Mouse (Mus musculus) hindbrain, embryonic 12.5 days (tissue): ENCODE results near the gene Phkg1. TPM values are rescaled to one million over a fixed set of nuclear protein-coding genes. Genes with fewer than 3 reads are reported as not detected.
"Not testable (repeated sequence)": the region's sequence is repeated elsewhere in the genome, so short reads cannot be mapped to it uniquely, and the experiment has no call there.

Experiments used
- ATAC-seq: fragments of 200-750 bp; cut with Nextera tagmentation; 2 replicates; pipeline ENCODE4 v1.8.0; 2017; ENCODE audit warnings: moderate TSS enrichment; ENCODE audit not compliant: low FRiP score
- H3K27ac ChIP-seq: fragments of 300-500 bp; sonication (generic); 2 replicates; pipeline ENCODE4 v1.5.1; 2016; ENCODE audit warnings: mild to moderate bottlenecking
- H3K27me3 ChIP-seq: fragments of 300-500 bp; sonication (generic); 2 replicates; pipeline ENCODE4 v1.6.1; 2016; ENCODE audit warnings: mild to moderate bottlenecking
- H3K36me3 ChIP-seq: fragments of 300-500 bp; sonication (generic); 2 replicates; pipeline ENCODE4 v1.6.1; 2016; ENCODE audit warnings: mild to moderate bottlenecking
- H3K4me1 ChIP-seq: fragments of 300-500 bp; sonication (generic); 2 replicates; pipeline ENCODE4 v1.6.1; 2016
- H3K4me2 ChIP-seq: fragments of 300-500 bp; sonication (generic); replicated peaks from 2 replicates; pipeline ENCODE4 v1.6.1; 2016; ENCODE audit warnings: mild to moderate bottlenecking
- H3K4me3 ChIP-seq: fragments of 300-500 bp; sonication (generic); 2 replicates; pipeline ENCODE4 v1.5.1; 2016; ENCODE audit warnings: mild to moderate bottlenecking
- H3K9ac ChIP-seq: fragments of 300-500 bp; sonication (generic); 2 replicates; pipeline ENCODE4 v1.6.1; 2016; ENCODE audit warnings: mild to moderate bottlenecking, moderate library complexity
- H3K9me3 ChIP-seq: fragments of 300-500 bp; sonication (generic); replicated peaks from 2 replicates; pipeline ENCODE4 v1.6.1; 2016; ENCODE audit warnings: mild to moderate bottlenecking
- WGBS: fragments of 180-500 bp; shearing (Covaris S2); methylation state at CpG from one replicate; pipeline ENCODE4 v1.1.7; 2016; 5-methylcytosine and 5-hydroxymethylcytosine counted together
- polyA plus RNA-seq: library from polyadenylated mRNA; unstranded; fragments of >200 nt; fragmentation: Nextera tagmentation; extraction: Ambion mirVana; gene quantifications from 2 replicates; pipeline ENCODE4 v1.2.1, GENCODE M21; 2016

Phkg1 gene
- polyA plus RNA-seq = 0.34 and 0.46 TPM in 2 replicates

DNA sequence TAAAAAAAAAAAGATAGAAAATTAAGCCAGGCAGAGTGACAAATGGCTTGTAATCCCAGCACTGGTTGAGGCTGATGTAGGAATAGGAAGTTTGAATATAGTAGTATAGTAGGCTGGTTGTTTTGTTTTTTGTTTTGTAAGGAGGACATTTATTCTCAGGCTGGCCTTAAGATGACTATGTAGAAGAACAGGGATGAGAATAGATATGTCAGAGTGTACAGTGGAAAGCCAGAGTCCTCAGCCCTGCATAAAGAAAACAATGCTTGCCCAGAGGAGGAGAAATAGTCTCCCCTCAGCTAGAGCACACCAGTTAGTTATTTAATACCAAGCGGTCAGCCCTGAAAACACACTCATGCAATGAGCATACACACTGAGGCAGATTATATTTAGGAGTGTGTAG is at the start of gene Phkg1:
TSS of gene Phkg1 (minus strand) at position 101 of the 400 bp plus-strand sequence.
- H3K27me3 ChIP-seq = no peaks in the 10 kb centered on the region
- 100% methylated on average over 1 of the region's 1 CpGs for WGBS

DNA sequence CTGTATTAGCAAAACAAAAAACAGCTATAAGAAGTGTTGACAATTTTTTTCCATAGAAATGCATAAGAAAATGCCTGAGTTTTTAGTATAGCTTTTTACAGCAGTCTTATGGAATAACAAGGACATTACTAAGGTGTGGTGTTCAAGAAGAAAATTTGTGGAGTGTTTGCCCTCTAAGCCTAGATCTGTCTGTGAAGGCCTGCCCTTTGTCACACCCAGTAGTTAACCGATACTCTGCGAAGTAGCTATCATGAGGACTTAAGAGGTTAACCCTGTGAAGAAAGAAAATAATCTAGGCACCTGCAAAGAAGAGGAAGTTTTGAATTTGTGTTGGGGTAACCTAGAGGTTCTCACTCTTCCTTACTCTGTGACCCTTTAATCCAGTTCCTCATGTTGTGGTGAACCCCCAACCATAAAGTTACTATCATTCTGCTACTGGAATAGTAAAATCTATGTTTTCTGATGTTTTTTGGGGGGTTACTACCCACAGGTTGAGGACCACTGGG is 49.2 kb upstream of the Phkg1 start:
- ATAC-seq = no peak
- peaks cover 6% of the 10 kb centered on the region; the same call in 1 of the 2 replicates for H3K4me1 ChIP-seq
- WGBS = 97% methylated on average over 2 of the region's 2 CpGs

More for the DNA sequence above, at the start of gene Phkg1:
- peaks cover 6% of the 10 kb centered on the region; the same call in 1 of the 2 replicates for H3K4me1 ChIP-seq
- no peaks in the 10 kb centered on the region for H3K9me3 ChIP-seq
- no peak within 1 kb of the TSS for H3K4me3 ChIP-seq
- ATAC-seq = no peak
- H3K9ac ChIP-seq = no peak within 1 kb of the TSS
- no peak within 1 kb of the TSS for H3K27ac ChIP-seq
- H3K36me3 ChIP-seq = peaks cover 14% of the 10 kb centered on the region; the same call in 1 of the 2 replicates
- no peak within 1 kb of the TSS for H3K4me2 ChIP-seq

DNA sequence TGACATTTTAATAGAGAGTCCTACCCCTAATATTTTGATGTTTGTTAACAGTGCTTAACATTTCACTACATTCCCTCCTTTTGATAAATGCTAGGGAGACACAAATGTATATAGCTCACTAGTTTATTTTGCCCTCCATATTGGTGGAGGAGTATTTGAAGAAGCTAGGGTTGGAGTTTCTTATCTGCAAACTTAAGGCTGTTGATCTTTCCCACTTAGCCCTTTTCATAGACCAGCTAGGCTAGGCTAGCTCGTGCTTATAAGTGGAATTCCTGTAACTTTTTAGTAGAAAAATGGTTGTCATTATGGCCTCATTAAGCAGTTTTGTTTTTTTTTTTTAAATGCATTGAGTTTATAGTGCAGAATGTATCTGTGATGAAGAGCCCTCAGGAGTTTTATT is 45.1 kb upstream of the Phkg1 start:
- no peak overlapping the region for H3K9ac ChIP-seq
- ATAC-seq = no peak
- no peaks in the 10 kb centered on the region for H3K9me3 ChIP-seq
- no peak overlapping the region for H3K27ac ChIP-seq
- H3K36me3 ChIP-seq = peaks cover 8% of the 10 kb centered on the region; the same call in 1 of the 2 replicates
- H3K4me3 ChIP-seq = no peak overlapping the region
- peaks cover 6% of the 10 kb centered on the region; the same call in 1 of the 2 replicates for H3K4me1 ChIP-seq
- H3K27me3 ChIP-seq = no peaks in the 10 kb centered on the region
- H3K4me2 ChIP-seq = no peak overlapping the region
- 92% methylated on average over 1 of the region's 1 CpGs for WGBS

More for the DNA sequence above, 49.2 kb upstream of the Phkg1 start:
- H3K4me2 ChIP-seq = no peak overlapping the region
- H3K9me3 ChIP-seq = no peaks in the 10 kb centered on the region
- no peak overlapping the region for H3K27ac ChIP-seq
- H3K36me3 ChIP-seq = peaks cover 8% of the 10 kb centered on the region; the same call in 1 of the 2 replicates
- H3K27me3 ChIP-seq = no peaks in the 10 kb centered on the region
- H3K9ac ChIP-seq = no peak overlapping the region
- no peak overlapping the region for H3K4me3 ChIP-seq

DNA sequence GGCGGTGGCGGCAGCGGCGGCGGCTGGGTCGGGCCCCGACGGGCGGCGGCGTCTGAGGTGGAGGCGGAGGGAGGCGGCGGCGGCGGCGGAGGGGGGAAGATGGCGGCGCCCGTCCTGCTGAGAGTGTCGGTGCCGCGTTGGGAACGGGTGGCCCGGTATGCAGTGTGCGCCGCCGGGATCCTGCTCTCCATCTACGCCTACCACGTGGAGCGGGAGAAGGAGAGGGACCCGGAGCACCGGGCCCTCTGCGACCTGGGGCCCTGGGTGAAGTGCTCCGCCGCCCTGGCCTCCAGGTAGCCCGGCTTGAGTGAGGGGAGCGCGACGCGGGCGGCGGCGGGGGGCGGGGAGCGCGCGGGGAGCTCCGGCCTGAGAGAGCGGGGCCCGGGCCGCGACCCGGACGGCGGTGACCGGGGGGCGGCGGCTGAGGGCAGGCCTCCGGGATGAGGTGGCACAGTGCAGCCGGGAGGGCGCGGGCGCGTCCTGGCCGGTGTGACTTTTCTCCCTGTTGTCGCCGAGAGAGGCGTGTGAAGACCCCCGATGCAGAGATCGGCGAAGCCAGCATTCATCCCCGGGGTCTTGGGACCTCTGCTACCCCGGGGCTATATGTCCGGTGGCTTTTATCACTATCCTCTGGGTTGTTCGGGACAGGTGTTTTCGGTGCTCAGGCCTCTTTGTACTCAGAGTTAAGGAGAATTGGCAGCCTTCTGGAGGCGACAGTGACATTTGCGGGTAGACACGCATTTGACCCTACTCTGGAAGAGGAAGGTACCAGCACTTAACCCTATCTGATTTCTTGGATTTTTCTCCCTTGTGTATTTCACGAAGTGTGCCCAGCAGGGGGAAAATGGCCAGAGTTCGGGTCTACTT is 44.0 kb upstream of the Phkg1 start:
- Histone ChIP-seq H3K4me3 (peak overlapping the region; percentile 90), H3K27ac (peak overlapping the region; percentile 79), H3K4me2 (peak overlapping the region; percentile 74), H3K9ac (peak overlapping the region; percentile 90)
- H3K4me1 ChIP-seq, H3K36me3 ChIP-seq, H3K9me3 ChIP-seq, H3K27me3 ChIP-seq: not testable (repeated sequence)
- ATAC-seq = peak; percentile 68
- under 1% methylated on average over 49 of the region's 82 CpGs for WGBS

DNA sequence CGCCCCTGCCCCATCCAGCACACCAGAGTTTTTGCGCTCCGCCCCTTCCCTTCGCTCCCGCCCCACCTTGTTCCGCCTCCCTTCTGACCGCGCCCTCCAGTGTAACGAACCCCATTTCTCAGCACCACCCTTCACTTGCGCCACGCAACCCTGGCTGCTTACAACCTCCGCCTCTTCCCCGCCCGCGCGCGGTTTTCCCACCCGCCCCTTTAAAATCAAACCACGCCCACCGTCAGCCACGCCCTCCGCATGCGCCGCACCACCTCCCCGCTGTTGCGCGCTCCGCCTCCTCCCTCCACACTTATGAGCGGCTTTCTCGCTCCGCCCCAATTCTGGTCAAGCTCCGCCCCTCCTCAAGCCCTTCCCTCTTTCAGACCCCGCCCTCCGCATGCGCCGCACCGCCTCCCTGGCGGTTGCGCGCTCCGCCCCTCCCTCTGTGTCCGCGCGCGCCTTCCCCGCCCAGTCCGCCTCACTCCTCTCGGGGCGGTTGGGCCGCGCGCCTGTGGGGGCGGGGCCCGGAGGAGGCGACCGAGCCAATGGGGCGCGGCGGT is 43.2 kb upstream of the Phkg1 start, which contains the start of gene Vkorc1l1:
TSS of gene Vkorc1l1 (plus strand) at position 476 of the 551 bp plus-strand sequence.
- peak; percentile 96 for ATAC-seq
- H3K9me3 ChIP-seq = no peaks in the 10 kb centered on the region
- H3K27me3 ChIP-seq = no peaks in the 10 kb centered on the region
- H3K36me3 ChIP-seq = peaks cover 8% of the 10 kb centered on the region; the same call in 1 of the 2 replicates
- peak within 1 kb of the TSS; percentile 90 for H3K9ac ChIP-seq
- peaks cover 6% of the 10 kb centered on the region; the same call in 1 of the 2 replicates for H3K4me1 ChIP-seq
- WGBS = under 1% methylated on average over 56 of the region's 59 CpGs
- peak within 1 kb of the TSS; percentile 74 for H3K4me2 ChIP-seq
- peak within 1 kb of the TSS; percentile 79 for H3K27ac ChIP-seq
- H3K4me3 ChIP-seq = peak within 1 kb of the TSS; percentile 90

DNA sequence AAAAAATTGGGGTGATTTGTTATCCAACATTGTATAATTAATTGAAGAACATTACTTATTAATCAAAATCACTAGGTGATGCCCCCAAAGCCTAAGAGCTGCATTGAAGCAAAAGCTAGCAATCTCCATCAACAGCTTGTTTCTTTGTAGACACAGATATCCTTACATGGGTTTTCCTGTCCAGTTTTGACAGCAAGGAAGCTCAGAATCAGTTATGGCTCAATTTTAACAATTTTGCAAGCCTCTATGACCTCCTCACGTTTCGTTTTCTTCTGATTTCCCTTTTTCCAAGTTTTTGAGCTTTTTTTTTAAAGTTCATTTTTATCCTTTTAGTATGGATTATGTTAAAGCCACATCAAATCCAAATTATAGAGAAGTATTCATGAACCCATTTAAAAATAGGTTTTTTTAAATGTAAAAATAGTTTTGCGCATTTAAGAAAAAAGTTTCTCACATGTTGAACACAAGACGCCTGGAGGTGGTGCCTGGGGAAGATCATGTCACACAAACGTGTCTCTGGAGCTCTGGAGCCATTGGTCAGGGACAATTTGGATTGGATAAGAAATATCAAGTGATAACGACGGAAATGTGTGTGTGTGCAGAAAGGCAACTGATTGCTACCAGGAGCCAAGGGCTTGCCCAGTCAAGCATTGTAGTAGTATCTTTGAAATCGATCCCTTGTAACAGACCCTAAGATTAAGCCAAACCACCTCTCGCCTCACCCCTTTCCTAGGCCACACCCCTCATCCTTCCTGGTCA is 42.6 kb upstream of the Phkg1 start:
- Histone ChIP-seq H3K9me3 (no peaks in the 10 kb centered on the region), H3K4me2 (peak overlapping the region; percentile 50), H3K36me3 (peaks cover 8% of the 10 kb centered on the region; the same call in 1 of the 2 replicates), H3K4me3 (peak overlapping the region; percentile 90), H3K27ac (peak overlapping the region; percentile 64), H3K4me1 (peaks cover 6% of the 10 kb centered on the region; the same call in 1 of the 2 replicates), H3K27me3 (no peaks in the 10 kb centered on the region), H3K9ac (peak overlapping the region; percentile 27; the same call in 1 of the 2 replicates)
- WGBS = 9% methylated on average over 9 of the region's 9 CpGs
- ATAC-seq = no peak

DNA sequence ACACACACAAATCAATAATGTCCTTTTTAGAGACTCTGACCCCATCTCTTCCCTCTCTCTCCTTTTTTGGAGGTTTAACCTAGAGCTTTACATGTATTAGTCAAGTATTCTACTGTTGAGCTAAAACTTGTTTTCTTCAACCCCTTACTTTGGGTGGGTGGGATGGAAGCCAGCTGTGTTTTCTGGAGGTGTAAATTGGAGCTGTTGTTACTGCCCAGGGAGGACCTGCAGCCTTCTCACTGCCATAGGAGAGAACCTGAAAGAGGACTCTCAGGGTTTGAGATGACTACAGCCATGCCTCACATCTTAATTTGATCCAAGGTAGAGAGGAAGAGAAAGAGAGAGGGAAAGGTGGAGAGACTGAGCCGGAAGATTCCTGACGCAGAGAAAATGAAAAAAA is 41.9 kb upstream of the Phkg1 start:
- no peak overlapping the region for H3K4me3 ChIP-seq
- no peak overlapping the region for H3K9ac ChIP-seq
- H3K4me2 ChIP-seq = no peak overlapping the region
- 0 out of 2 replicates have a peak, but pooled peaks cover 4% of the 10 kb centered on the region for H3K36me3 ChIP-seq
- no peak overlapping the region for H3K27ac ChIP-seq
- H3K4me1 ChIP-seq = peaks cover 6% of the 10 kb centered on the region; the same call in 1 of the 2 replicates
- no peaks in the 10 kb centered on the region for H3K27me3 ChIP-seq
- WGBS = 64% methylated on average over 2 of the region's 2 CpGs
- ATAC-seq = no peak
- H3K9me3 ChIP-seq = no peaks in the 10 kb centered on the region

DNA sequence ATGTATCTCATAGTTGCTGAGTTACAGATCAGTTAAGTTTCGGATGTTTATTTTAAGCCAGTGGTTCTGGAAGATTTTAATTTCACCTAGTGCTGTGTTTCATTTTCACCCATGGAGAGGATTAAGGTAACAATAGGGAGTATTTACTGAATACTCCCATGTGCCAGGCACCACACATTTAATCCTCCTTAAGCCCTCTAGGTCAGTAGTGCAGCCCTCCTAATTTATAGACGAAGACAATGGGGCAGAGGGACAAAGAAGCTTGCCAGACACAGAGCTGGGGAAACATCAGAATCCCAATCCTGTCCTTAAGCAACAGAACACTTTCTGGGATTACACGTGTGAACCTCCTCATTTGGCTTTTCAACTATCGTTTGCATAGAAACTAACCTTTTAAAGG is 38.6 kb upstream of the Phkg1 start:
- no peak for ATAC-seq
- H3K27me3 ChIP-seq = no peaks in the 10 kb centered on the region
- no peak overlapping the region for H3K9ac ChIP-seq
- H3K4me2 ChIP-seq = no peak overlapping the region
- no peak overlapping the region for H3K27ac ChIP-seq
- no peaks in the 10 kb centered on the region for H3K4me1 ChIP-seq
- no peak overlapping the region for H3K4me3 ChIP-seq
- WGBS = 52% methylated on average over 4 of the region's 4 CpGs
- H3K9me3 ChIP-seq = no peaks in the 10 kb centered on the region
- H3K36me3 ChIP-seq = no peaks in the 10 kb centered on the region

DNA sequence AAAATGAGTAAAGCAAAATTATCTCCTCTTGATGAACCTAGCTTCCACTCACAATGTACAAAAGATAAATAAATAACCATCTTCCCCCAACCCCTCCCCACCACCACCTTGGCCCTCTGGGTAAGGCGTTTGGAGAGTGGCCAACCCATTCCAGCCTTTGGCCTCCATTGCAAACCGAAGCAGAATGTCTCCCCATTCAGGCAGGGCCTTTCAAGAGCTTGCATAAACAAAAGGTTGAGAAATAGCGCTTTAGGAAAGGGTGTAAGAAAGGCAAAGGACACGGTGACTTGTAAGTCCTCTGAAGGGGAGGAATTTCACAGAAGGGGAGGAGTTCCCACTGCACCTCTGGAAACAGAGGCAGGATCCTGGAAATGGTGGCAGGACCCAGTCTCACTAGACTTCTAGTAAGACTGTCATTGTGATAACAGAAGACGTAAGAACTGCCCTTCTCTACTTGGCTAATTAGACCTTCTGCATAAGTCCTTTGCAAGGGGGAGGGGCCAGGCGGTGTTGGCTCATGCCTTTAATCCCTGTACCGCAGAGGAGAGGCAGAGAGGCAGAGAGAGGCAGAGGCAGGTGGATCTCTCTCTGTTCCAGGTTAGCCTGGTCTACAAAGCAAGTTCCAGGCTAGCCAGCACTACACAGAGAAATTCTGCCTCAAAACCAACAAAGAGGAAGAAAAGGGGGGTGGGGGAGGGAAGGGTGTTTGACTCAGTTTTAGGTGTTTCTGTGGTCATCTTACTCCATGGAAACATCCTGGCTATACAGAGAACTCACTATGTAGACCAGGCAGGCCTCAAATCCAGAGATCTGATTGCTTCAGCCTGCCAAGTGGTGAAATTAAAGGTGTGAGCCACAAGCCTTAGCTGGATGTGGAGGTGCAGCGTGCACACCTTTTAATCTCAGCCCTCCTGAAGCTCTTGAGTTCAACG is 31.8 kb upstream of the Phkg1 start:
- H3K4me2 ChIP-seq = no peak overlapping the region
- no peak overlapping the region for H3K4me3 ChIP-seq
- 56% methylated on average over 9 of the region's 9 CpGs for WGBS
- no peaks in the 10 kb centered on the region for H3K36me3 ChIP-seq
- H3K27ac ChIP-seq = no peak overlapping the region
- H3K4me1 ChIP-seq = no peaks in the 10 kb centered on the region; the same call in 1 of the 2 replicates
- H3K9ac ChIP-seq = no peak overlapping the region
- ATAC-seq = no peak
- H3K9me3 ChIP-seq = no peaks in the 10 kb centered on the region
- no peaks in the 10 kb centered on the region for H3K27me3 ChIP-seq

DNA sequence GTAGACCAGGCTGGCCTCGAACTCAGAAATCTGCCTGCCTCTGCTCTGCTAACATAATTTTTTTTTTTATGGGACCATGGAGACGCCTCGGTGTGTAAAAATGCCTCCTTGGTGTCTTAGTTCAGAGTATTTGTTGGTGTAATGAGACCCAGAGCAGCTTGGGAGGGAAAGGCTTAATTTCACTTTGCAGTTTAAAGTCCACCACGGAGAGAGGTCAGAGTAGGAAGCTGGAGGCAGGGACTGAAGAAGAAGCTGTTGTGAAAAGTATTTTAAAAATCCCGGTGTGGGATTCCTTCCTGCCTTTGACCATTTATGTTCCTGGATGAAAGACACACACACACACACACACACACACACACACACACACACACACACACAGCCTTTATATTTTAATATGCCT is 27.6 kb upstream of the Phkg1 start:
- H3K4me3 ChIP-seq = no peak overlapping the region
- no peaks in the 10 kb centered on the region; the same call in 1 of the 2 replicates for H3K4me1 ChIP-seq
- H3K27me3 ChIP-seq = no peaks in the 10 kb centered on the region
- no peak overlapping the region for H3K4me2 ChIP-seq
- no peak overlapping the region for H3K27ac ChIP-seq
- H3K9me3 ChIP-seq = no peaks in the 10 kb centered on the region
- no peak for ATAC-seq
- 77% methylated on average over 5 of the region's 5 CpGs for WGBS
- no peaks in the 10 kb centered on the region for H3K36me3 ChIP-seq
- no peak overlapping the region for H3K9ac ChIP-seq
